Mouse (Mus musculus): ENCODE data around the gene Fam193a. TPM values are rescaled to one million over a fixed set of nuclear protein-coding genes. Genes with fewer than 3 reads are reported as not detected.

Gene Fam193a
- polyA plus RNA-seq, 1 experiment, result 1.9 TPM

DNA sequence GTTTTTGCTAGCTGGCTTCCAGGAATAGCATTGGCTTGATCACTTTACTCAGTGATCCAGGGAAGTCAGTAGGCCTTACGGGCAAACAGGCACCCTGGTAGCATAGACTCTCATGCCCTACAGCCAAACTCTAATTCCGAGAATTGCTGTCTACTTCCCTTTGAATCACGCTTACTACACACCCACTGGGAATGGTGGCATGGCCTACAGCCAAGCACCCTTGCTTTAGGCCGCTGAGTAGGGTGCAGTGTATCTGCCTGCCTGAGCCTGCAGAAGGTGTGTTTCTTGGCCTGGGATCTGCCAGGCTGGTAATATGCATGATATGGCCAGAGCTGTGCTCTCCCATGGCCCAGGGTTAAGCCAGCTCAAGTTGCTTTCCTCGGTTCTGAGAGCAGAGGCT lies 159.0 kb downstream of the Fam193a start:
- peaks cover 7% of the 10 kb centered on the region for H3K27me3 ChIP-seq (ENCODE audit: control insufficient read depth)
- no peaks in the 10 kb centered on the region for H3K36me3 ChIP-seq (ENCODE audit: control insufficient read depth)
- H3K9me3 ChIP-seq (ENCODE audit: control insufficient read depth, low read length), result no peaks in the 10 kb centered on the region
- H3K4me1 ChIP-seq (ENCODE audit: control insufficient read depth), result peaks cover 36% of the 10 kb centered on the region
- TF ChIP-seq GATA1 (IDR thresholded peaks at IDR 0.05; ENCODE audit: low read length), result no peak
- no peak for TF ChIP-seq TAL1 (IDR thresholded peaks at IDR 0.05; ENCODE audit: low read length)
- no peak overlapping the region for H3K4me3 ChIP-seq (replicated peaks)

DNA sequence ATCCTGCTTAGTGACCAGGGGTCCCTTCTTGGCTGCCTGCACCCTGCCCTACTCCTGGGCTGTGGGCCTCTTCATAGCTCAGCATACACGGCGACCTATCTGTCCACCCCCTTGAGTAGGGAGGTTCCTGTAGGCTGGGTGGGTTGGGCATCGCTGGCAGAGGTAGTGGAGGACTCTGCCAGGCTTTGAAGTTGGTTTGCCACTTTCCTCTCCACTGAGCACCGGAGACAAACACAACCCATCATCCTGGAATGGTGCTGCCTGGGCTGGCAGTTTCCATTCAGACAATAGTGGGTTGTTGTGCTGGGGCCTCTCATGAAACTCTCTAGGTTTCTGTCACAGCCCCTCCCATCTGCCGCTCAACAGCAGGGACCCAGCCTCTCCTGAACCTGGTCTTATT lies 160.4 kb downstream of the Fam193a start:
- H3K27me3 ChIP-seq (ENCODE audit: control insufficient read depth), result no peaks in the 10 kb centered on the region
- H3K4me3 ChIP-seq (replicated peaks), result no peak overlapping the region
- no peak for TF ChIP-seq TAL1 (IDR thresholded peaks at IDR 0.05; ENCODE audit: low read length)
- TF ChIP-seq GATA1 (IDR thresholded peaks at IDR 0.05; ENCODE audit: low read length), result no peak
- H3K4me1 ChIP-seq (ENCODE audit: control insufficient read depth), result peaks cover 29% of the 10 kb centered on the region
- H3K36me3 ChIP-seq (ENCODE audit: control insufficient read depth), result no peaks in the 10 kb centered on the region
- no peaks in the 10 kb centered on the region for H3K9me3 ChIP-seq (ENCODE audit: control insufficient read depth, low read length)

DNA sequence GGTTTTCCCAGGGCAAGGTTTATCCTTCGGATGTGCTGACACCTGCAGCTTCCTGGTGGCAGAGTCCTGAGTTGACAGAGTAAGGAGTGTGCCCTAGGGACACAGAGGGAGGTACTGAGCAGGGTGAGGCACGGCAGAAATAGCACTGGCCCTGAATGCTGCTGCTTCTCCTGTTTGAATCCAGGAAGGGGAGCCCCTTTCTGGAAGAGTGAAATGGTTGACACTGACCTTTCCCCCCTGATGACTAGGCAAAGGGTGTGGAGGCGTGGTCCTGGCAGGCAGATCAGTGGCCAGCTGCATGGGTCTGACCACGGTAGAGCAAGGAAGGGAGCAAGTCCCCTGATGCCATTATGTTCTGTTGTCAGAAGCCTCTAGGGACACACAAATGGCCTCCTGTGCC lies 161.0 kb downstream of the Fam193a start:
- H3K4me1 ChIP-seq (ENCODE audit: control insufficient read depth), result peaks cover 27% of the 10 kb centered on the region
- TF ChIP-seq TAL1 (IDR thresholded peaks at IDR 0.05; ENCODE audit: low read length) (no peak), GATA1 (IDR thresholded peaks at IDR 0.05; ENCODE audit: low read length) (no peak)
- no peak overlapping the region for H3K4me3 ChIP-seq (replicated peaks)
- H3K36me3 ChIP-seq (ENCODE audit: control insufficient read depth), result no peaks in the 10 kb centered on the region
- H3K9me3 ChIP-seq (ENCODE audit: control insufficient read depth, low read length), result no peaks in the 10 kb centered on the region
- H3K27me3 ChIP-seq (ENCODE audit: control insufficient read depth), result no peaks in the 10 kb centered on the region

DNA sequence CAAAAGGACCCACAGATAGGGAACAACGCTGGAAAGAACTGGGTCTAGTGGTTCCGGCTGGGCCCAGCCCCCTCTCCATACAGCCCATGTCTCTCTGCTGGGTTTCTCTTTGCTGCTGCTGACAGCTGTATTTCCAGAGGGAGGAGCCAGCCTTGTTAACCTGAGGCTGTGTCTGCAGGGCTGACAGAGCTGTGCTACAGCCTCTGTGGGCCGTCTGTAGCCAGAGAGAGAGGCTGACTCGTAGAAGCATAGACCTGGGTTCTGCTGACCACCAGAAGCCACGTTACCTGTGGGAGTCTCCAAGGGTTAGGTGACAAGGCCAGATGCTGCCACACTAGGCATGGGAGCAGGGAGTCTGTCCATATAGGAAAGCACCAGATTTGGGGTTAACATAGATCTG lies 163.3 kb downstream of the Fam193a start:
- H3K9me3 ChIP-seq (ENCODE audit: control insufficient read depth, low read length), result no peaks in the 10 kb centered on the region
- H3K4me3 ChIP-seq (replicated peaks), result no peak overlapping the region
- peaks cover 9% of the 10 kb centered on the region for H3K4me1 ChIP-seq (ENCODE audit: control insufficient read depth)
- TF ChIP-seq GATA1 (IDR thresholded peaks at IDR 0.05; ENCODE audit: low read length) (no peak), TAL1 (IDR thresholded peaks at IDR 0.05; ENCODE audit: low read length) (no peak)
- no peaks in the 10 kb centered on the region for H3K36me3 ChIP-seq (ENCODE audit: control insufficient read depth)
- H3K27me3 ChIP-seq (ENCODE audit: control insufficient read depth), result no peaks in the 10 kb centered on the region

DNA sequence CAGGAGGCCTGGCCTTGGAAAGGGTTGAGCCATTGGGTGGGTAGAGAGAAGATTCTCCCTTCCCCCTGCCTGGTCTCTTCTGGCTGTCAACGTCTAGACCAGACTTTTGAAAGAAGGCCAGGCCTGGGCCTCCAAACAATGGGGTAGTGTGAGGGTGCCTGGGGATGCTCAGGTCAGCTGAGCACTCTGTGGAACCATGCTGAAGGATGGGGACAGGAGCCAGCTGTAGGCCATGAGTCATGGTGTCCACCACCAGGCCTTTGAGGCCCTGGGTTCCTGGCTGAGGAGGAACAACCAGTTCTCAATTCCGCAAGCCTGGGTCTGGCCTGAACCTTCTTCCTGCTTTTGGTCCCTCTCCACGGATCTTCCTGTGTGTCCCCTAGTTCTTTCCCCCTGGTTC lies 164.1 kb downstream of the Fam193a start:
- TF ChIP-seq GATA1 (IDR thresholded peaks at IDR 0.05; ENCODE audit: low read length), result no peak

DNA sequence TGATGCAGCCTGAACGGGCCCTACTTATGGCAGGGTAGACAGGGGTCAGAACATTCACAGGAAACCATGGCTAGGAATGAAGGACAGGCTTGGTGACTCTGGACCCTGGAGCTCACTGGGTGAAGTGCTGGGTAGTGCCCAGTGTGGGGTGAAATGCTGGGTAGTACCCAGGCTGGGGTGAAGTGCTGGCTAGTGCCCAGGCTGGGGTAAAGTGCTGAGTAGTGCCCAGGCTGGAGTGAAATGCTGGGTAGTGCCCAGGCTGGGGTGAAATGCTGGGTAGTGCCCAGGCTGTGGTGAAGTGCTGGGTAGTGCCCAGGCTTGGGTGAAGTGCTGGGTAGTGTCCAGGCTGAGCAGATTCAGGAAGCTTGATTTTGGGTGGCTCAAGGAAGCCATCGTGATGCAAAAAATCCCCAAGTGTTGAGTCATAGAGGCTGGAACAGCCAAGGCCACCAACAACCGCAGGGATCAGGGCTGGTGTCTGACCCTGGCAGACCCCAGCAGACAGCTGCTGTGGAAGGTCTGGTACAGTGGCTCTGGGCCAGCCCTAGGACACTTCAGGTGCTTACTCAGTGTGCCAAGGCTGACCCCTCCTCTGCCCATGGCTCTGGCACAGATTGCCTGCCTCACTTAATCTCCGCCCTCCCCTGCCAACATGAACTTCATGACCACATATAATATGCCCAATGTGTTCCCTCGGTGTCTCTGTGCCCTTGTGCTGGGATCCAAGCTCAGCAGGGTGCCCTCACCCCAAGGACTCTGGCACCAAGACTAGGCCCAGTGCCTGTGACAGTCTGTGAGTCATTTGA lies 165.2 kb downstream of the Fam193a start:
- TF ChIP-seq GATA1 (IDR thresholded peaks at IDR 0.05; ENCODE audit: low read length), result no peak
- TF ChIP-seq TAL1 (IDR thresholded peaks at IDR 0.05; ENCODE audit: low read length), result no peak
- Histone ChIP-seq H3K4me3 (replicated peaks) (no peak overlapping the region), H3K27me3 (ENCODE audit: control insufficient read depth) (peaks cover 3% of the 10 kb centered on the region; the same call in 1 of the 2 replicates), H3K4me1 (ENCODE audit: control insufficient read depth) (peaks cover 6% of the 10 kb centered on the region), H3K9me3 (ENCODE audit: control insufficient read depth, low read length) (no peaks in the 10 kb centered on the region), H3K36me3 (ENCODE audit: control insufficient read depth) (no peaks in the 10 kb centered on the region)

More for the DNA sequence above, 164.1 kb downstream of the Fam193a start:
- Histone ChIP-seq H3K4me3 (replicated peaks) (no peak overlapping the region), H3K27me3 (ENCODE audit: control insufficient read depth) (no peaks in the 10 kb centered on the region), H3K36me3 (ENCODE audit: control insufficient read depth) (no peaks in the 10 kb centered on the region), H3K9me3 (ENCODE audit: control insufficient read depth, low read length) (no peaks in the 10 kb centered on the region), H3K4me1 (ENCODE audit: control insufficient read depth) (peaks cover 8% of the 10 kb centered on the region)

DNA sequence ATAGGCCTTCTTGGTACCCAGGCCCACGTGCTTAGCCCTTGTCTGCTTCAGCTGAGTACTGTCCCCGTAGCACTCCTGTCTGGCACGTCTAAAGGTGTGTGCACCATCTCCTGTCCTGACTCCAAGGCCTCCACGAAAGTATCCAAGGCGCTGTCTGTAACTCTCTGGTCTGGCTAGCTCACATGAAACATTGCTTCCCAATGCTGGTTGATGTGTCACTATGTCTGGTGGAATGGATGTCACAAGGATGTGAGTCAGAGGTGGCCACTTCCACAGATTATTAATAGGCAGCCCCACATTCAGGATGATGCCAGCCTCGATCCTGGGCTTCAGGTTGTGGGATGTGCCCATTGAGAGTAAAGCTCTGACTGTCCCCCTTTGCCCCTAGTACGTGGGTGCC lies 166.1 kb downstream of the Fam193a start:
- no peak overlapping the region for H3K4me3 ChIP-seq (replicated peaks)
- H3K36me3 ChIP-seq (ENCODE audit: control insufficient read depth), result no peaks in the 10 kb centered on the region
- peaks cover 3% of the 10 kb centered on the region for H3K27me3 ChIP-seq (ENCODE audit: control insufficient read depth)
- no peaks in the 10 kb centered on the region for H3K9me3 ChIP-seq (ENCODE audit: control insufficient read depth, low read length)
- H3K4me1 ChIP-seq (ENCODE audit: control insufficient read depth), result peaks cover 1% of the 10 kb centered on the region
- TF ChIP-seq GATA1 (IDR thresholded peaks at IDR 0.05; ENCODE audit: low read length) (no peak), TAL1 (IDR thresholded peaks at IDR 0.05; ENCODE audit: low read length) (no peak)

Other genes starting within 250 kb of the Fam193a start
- gene Poln, start 200.5 kb upstream of the Fam193a start, polyA plus RNA-seq (2012), result not detected in 2 replicates
- gene Haus3, start 200.4 kb upstream of the Fam193a start, polyA plus RNA-seq (2012), result 0.11 and 0.12 TPM in 2 replicates
- 0.34 and 0.42 TPM in 2 replicates for gene Mxd4, start 182.2 kb upstream of the Fam193a start, polyA plus RNA-seq (2012)
- not detected in 2 replicates for gene Zfyve28, start 81.5 kb upstream of the Fam193a start, polyA plus RNA-seq (2012)
- not detected in 2 replicates for gene Cfap99, start 81.3 kb upstream of the Fam193a start, polyA plus RNA-seq (2012)
- 3.5 and 4.1 TPM in 2 replicates for gene Rnf4, start 33.6 kb upstream of the Fam193a start, polyA plus RNA-seq (2012)
- 0.11 TPM in 1 of 2 replicates, not detected in the other for gene Tnip2, start 144.1 kb downstream of the Fam193a start, polyA plus RNA-seq (2012)
- gene Sh3bp2, start 155.9 kb downstream of the Fam193a start, polyA plus RNA-seq (2012), result 0.26 and 0.44 TPM in 2 replicates
- 106 and 113 TPM in 2 replicates for gene Add1, start 203.7 kb downstream of the Fam193a start, polyA plus RNA-seq (2012)

Measured in erythroblast, embryonic 14.5 days (primary cell).